Mouse (Mus musculus) thymus, postnatal 4 days (tissue): Measurements from ENCODE around the gene Bdkrb2.

ENCODE experiments used
- DNase-seq: peaks from one replicate; pipeline ENCODE4 v3.0.0; 2021

The Bdkrb2 gene

GRCm38 (mm10) chr12:105562936-105563680 lies at the start of gene Bdkrb2:
Gene Bdkrb2, plus strand, starts transcription at chr12:105563226.
- DNase-seq: no peak

GRCm38 (mm10) chr12:105514111-105514510 lies 48.9 kb upstream of the Bdkrb2 start:
- no peak for DNase-seq

GRCm38 (mm10) chr12:105517026-105517675 lies 45.9 kb upstream of the Bdkrb2 start:
- no peak for DNase-seq

- DNase-seq: no peak
Measured at GRCm38 (mm10) chr12:105519851-105520250, 43.2 kb upstream of the Bdkrb2 start.

- DNase-seq: no peak
Measured at GRCm38 (mm10) chr12:105521170-105521762, 41.8 kb upstream of the Bdkrb2 start.

GRCm38 (mm10) chr12:105523737-105524136 lies 39.3 kb upstream of the Bdkrb2 start:
- no peak for DNase-seq

GRCm38 (mm10) chr12:105526186-105526585 lies 36.8 kb upstream of the Bdkrb2 start:
- DNase-seq: no peak

GRCm38 (mm10) chr12:105526829-105527228 lies 36.2 kb upstream of the Bdkrb2 start:
- no peak for DNase-seq

GRCm38 (mm10) chr12:105529545-105529944 lies 33.5 kb upstream of the Bdkrb2 start:
- no peak for DNase-seq

- DNase-seq: no peak
Measured at GRCm38 (mm10) chr12:105531724-105532371, 31.2 kb upstream of the Bdkrb2 start.

- no peak for DNase-seq
Measured at GRCm38 (mm10) chr12:105534842-105535241, 28.2 kb upstream of the Bdkrb2 start.

GRCm38 (mm10) chr12:105535968-105536760 lies 26.9 kb upstream of the Bdkrb2 start:
- DNase-seq: no peak

- no peak for DNase-seq
Measured at GRCm38 (mm10) chr12:105537162-105537561, 25.9 kb upstream of the Bdkrb2 start.

- no peak for DNase-seq
Measured at GRCm38 (mm10) chr12:105539649-105540048, 23.4 kb upstream of the Bdkrb2 start.

GRCm38 (mm10) chr12:105541590-105542402 lies 21.2 kb upstream of the Bdkrb2 start:
- DNase-seq: no peak

- no peak for DNase-seq
Measured at GRCm38 (mm10) chr12:105542513-105542912, 20.5 kb upstream of the Bdkrb2 start.

- no peak for DNase-seq
Measured at GRCm38 (mm10) chr12:105543176-105543575, 19.9 kb upstream of the Bdkrb2 start.

- no peak for DNase-seq
Measured at GRCm38 (mm10) chr12:105543751-105544150, 19.3 kb upstream of the Bdkrb2 start.

- DNase-seq: no peak
Measured at GRCm38 (mm10) chr12:105544872-105545271, 18.2 kb upstream of the Bdkrb2 start.

- no peak for DNase-seq
Measured at GRCm38 (mm10) chr12:105545696-105546435, 17.2 kb upstream of the Bdkrb2 start.

GRCm38 (mm10) chr12:105546538-105546937 lies 16.5 kb upstream of the Bdkrb2 start:
- no peak for DNase-seq
